Mouse (Mus musculus) testis, adult 2 months (tissue): ENCODE measurements around the gene Spryd4. TPM values are rescaled to one million over a fixed set of nuclear protein-coding genes. Genes with fewer than 3 reads are reported as not detected.
"Not testable (repeated sequence)": the region's sequence is repeated elsewhere in the genome, so short reads cannot be mapped to it uniquely, and the experiment has no call there.

Experiments
- H3K27ac ChIP-seq: fragments of 200-500 bp; 2 replicates; pipeline ENCODE4 v1.5.1; 2012; ENCODE audit warnings: low read depth, low read length; ENCODE audit not compliant: control insufficient read depth, insufficient read depth
- H3K27me3 ChIP-seq: fragments of 200-500 bp; 2 replicates; pipeline ENCODE4 v1.6.1; 2012; ENCODE audit warnings: mild to moderate bottlenecking, low read length, moderate library complexity; ENCODE audit not compliant: control insufficient read depth, insufficient read depth
- H3K36me3 ChIP-seq: fragments of 200-500 bp; 2 replicates; pipeline ENCODE4 v1.6.1; 2012; ENCODE audit warnings: mild to moderate bottlenecking, low read length; ENCODE audit not compliant: control insufficient read depth, insufficient read depth
- H3K4me1 ChIP-seq: fragments of 200-500 bp; 2 replicates; pipeline ENCODE4 v1.6.1; 2012; ENCODE audit warnings: low read length; ENCODE audit not compliant: control insufficient read depth, insufficient read depth
- H3K4me3 ChIP-seq: fragments of 200-500 bp; 2 replicates; pipeline ENCODE4 v1.5.1; 2012; ENCODE audit warnings: low read depth, mild to moderate bottlenecking, low read length, moderate library complexity, mixed read lengths; ENCODE audit not compliant: control insufficient read depth
- CTCF ChIP-seq: fragments of 200-500 bp; IDR thresholded peaks from 2 replicates; pipeline ENCODE4 v1.5.1; 2012; ENCODE audit warnings: low read depth, mild to moderate bottlenecking, inconsistent platforms, low read length, moderate library complexity; ENCODE audit not compliant: control insufficient read depth, insufficient read depth, insufficient replicate concordance
- POLR2A ChIP-seq: fragments of 200-500 bp; IDR thresholded peaks from 2 replicates; pipeline ENCODE4 v1.6.1; 2012; ENCODE audit warnings: low read depth, mild to moderate bottlenecking, inconsistent platforms, low read length, moderate library complexity; ENCODE audit not compliant: control insufficient read depth
- polyA plus RNA-seq: library from polyadenylated mRNA; depleted of rRNA; stranded (reverse); fragments of >200 nt; gene quantifications from 2 replicates; pipeline ENCODE4 v1.2.3, GENCODE M21; 2012; rRNA removed

The Spryd4 gene
- polyA plus RNA-seq, 1 experiment: 3.1 TPM

DNA sequence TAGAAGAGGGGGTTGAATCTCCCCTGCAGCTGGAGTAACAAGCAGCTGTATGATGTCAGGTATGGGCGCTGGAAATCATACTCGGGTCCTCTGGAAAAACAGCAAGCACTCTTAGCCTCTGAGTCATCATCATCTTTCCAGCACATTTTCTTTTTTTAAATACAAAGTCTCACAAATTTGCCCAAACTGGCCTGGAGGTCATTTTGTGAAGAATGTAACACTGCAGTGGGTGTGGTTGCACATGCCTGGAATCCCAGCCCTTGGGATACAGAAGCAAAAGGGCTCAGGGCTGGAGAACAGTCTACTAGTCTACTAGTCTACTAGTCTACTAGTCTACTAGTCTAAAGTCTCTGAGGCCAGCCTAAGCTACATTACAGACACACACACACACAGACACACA lies 27.3 kb downstream of the Spryd4 start:
- Histone ChIP-seq H3K4me3 (no peak overlapping the region), H3K27me3 (no peaks in the 10 kb centered on the region), H3K36me3 (no peaks in the 10 kb centered on the region), H3K4me1 (no peaks in the 10 kb centered on the region), H3K27ac (no peak overlapping the region)
- TF ChIP-seq CTCF (no peak), POLR2A (no peak)

DNA sequence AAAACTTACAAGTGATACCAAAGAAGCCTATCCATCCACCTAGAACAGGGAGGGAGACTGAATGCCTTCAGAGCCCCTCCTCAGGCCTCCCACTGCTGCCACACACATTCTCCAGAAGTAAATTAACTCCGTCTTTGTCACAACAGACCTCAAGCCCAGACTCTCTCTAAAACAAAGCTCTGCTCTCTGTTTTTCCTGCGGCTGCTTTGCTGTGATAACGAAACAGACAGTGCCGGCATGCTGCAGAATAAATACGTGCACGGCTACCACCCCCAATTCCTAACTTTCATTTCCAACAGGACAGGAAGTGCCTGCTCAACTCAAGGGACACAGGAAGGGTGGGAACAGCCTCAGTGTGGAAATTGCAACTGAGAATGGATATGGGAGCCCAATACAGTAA lies 31.6 kb downstream of the Spryd4 start, which contains the start of gene Rbms2:
Rbms2 (minus strand) TSS at position 309 of the 400 bp plus-strand sequence.
- Histone ChIP-seq H3K4me3 (peak within 1 kb of the TSS; percentile 6), H3K27me3 (no peaks in the 10 kb centered on the region), H3K36me3 (no peaks in the 10 kb centered on the region), H3K27ac (peak within 1 kb of the TSS; percentile 32), H3K4me1 (no peaks in the 10 kb centered on the region)
- TF ChIP-seq CTCF (no peak), POLR2A (no peak)

DNA sequence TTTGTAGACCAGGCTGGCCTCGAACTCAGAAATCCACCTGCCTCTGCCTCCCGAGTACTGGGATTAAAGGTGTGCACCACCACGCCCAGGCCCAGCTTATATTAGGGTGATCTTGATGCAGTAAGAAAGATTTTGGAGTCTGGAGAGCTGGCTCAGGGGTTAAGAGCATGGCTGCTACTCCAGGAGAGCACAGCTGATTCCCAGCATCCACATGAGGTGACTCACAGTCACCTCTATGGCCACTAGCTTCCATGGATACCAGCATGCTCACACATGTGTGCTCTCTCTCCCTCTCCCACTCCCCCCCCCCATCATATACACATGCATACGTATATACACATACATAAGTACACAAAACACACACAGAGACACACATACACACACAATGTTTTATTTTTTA lies 34.3 kb downstream of the Spryd4 start:
- Histone ChIP-seq H3K4me3 (no peak overlapping the region), H3K27ac (no peak overlapping the region), H3K4me1 (no peaks in the 10 kb centered on the region), H3K27me3 (no peaks in the 10 kb centered on the region), H3K36me3 (no peaks in the 10 kb centered on the region)
- TF ChIP-seq POLR2A (no peak), CTCF (no peak)

DNA sequence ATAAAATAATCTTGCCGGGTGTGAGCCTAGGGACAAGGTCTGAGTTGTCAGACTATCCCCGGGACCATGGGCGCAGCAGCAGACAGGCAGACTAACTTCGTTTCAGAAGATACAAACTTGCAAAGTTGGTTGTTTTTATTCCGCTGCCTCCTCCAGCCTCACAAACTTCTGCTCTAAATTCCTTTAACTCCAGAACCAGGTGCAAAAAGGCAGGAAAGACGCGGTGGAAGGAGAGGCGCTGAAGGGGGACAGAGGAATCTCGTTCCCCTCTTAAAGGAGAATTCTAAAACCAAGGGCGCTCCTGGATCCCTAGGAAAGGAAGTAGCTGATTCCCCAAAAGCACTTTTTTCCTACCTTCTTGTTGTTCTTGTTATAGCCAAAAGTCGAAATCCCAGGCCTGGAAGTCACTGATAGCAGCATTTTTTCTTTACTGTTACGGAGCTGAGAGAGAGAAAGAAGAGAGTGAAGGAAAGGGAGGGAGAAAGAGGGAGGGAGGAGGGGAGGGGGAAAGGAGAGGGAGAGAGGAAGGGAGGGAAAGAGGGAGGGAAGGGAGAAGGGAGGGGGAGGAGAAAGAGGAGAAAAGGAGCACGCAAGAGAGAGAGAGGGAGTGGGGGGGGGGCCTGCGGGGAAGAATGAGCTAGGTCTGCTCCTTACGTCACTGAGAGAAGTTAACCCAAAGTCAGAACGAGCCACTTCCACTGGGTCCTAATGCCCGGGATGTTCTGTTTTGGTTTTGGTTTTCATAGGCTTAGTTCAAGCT lies 35.4 kb downstream of the Spryd4 start:
- H3K4me1 ChIP-seq: no peaks in the 10 kb centered on the region
- H3K4me3 ChIP-seq: peak overlapping the region; percentile 79
- H3K36me3 ChIP-seq: no peaks in the 10 kb centered on the region
- no peaks in the 10 kb centered on the region for H3K27me3 ChIP-seq
- peak overlapping the region; percentile 77 for H3K27ac ChIP-seq
- TF ChIP-seq CTCF: no peak
- TF ChIP-seq POLR2A: no peak

GRCm38 (mm10) chr10:128175302-128175701 lies 36.3 kb downstream of the Spryd4 start:
- Histone ChIP-seq H3K27ac (no peak overlapping the region), H3K27me3 (no peaks in the 10 kb centered on the region), H3K4me1 (no peaks in the 10 kb centered on the region), H3K4me3 (peak overlapping the region; percentile 79; the same call in 1 of the 2 replicates), H3K36me3 (no peaks in the 10 kb centered on the region)
- TF ChIP-seq CTCF (no peak), POLR2A (no peak)

- H3K36me3 ChIP-seq, H3K4me1 ChIP-seq, H3K4me3 ChIP-seq, H3K27me3 ChIP-seq, H3K27ac ChIP-seq: not testable (repeated sequence)
Measured at GRCm38 (mm10) chr10:128171348-128171747, 40.3 kb downstream of the Spryd4 start.

GRCm38 (mm10) chr10:128167091-128167490 lies 44.5 kb downstream of the Spryd4 start:
- Histone ChIP-seq H3K36me3 (no peaks in the 10 kb centered on the region), H3K4me1 (no peaks in the 10 kb centered on the region), H3K27me3 (no peaks in the 10 kb centered on the region), H3K27ac (no peak overlapping the region), H3K4me3 (no peak overlapping the region)
- no peak for TF ChIP-seq CTCF
- TF ChIP-seq POLR2A: no peak

DNA sequence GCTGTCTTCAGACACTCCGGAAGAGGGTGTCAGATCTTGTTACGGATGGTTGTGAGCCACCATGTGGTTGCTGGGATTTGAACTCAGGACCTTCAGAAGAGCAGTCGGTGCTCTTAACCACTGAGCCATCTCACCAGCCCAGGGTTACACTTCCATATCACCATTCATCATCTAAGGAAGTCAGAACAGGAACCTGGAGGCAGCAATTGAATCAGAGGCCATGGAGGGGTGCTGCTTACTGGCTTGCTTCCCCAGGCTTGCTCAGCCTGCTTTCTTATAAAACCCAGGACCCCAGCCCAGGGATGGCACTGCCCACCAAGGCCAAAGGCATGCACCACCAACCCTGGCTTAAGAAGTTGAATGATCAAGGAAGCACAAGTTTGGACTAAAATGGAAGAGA lies 45.9 kb downstream of the Spryd4 start:
- not testable (repeated sequence) for H3K27me3 ChIP-seq, H3K4me3 ChIP-seq, H3K27ac ChIP-seq, H3K36me3 ChIP-seq, H3K4me1 ChIP-seq

Other genes starting within 250 kb of the Spryd4 start
- gene Hsd17b6, start 204.2 kb downstream of the Spryd4 start, polyA plus RNA-seq: not detected in 2 replicates
- gene Prim1, start 196.6 kb downstream of the Spryd4 start, polyA plus RNA-seq: 2.9 and 3.4 TPM in 2 replicates
- 229 and 234 TPM in 2 replicates for gene Naca, start 176.2 kb downstream of the Spryd4 start, polyA plus RNA-seq
- 41.6 and 42.7 TPM in 2 replicates for gene Ptges3, start 152.9 kb downstream of the Spryd4 start, polyA plus RNA-seq
- gene Atp5b, start 128.5 kb downstream of the Spryd4 start, polyA plus RNA-seq: 805 and 830 TPM in 2 replicates
- 90.5 and 100 TPM in 2 replicates for gene Baz2a, start 120.2 kb downstream of the Spryd4 start, polyA plus RNA-seq
- gene Rbms2, start 31.5 kb downstream of the Spryd4 start, polyA plus RNA-seq: 17.3 and 19.4 TPM in 2 replicates
- 3.7 and 5.3 TPM in 2 replicates for gene Gls2, start 17.4 kb downstream of the Spryd4 start, polyA plus RNA-seq
- gene Mip, start 14.0 kb upstream of the Spryd4 start, polyA plus RNA-seq: not detected in 2 replicates
- 3.4 and 4.4 TPM in 2 replicates for gene Timeless, start 20.3 kb upstream of the Spryd4 start, polyA plus RNA-seq
- 0.05 TPM in 1 of 2 replicates, not detected in the other for gene Apon, start 42.3 kb upstream of the Spryd4 start, polyA plus RNA-seq
- gene Apof, start 56.9 kb upstream of the Spryd4 start, polyA plus RNA-seq: 0.44 and 0.60 TPM in 2 replicates
- gene Stat2, start 58.8 kb upstream of the Spryd4 start, polyA plus RNA-seq: 6.0 and 6.6 TPM in 2 replicates
- gene Il23a, start 86.9 kb upstream of the Spryd4 start, polyA plus RNA-seq: 0.06 and 0.36 TPM in 2 replicates
- 21.1 and 24.6 TPM in 2 replicates for gene Pan2, start 91.5 kb upstream of the Spryd4 start, polyA plus RNA-seq
- 7.4 and 9.2 TPM in 2 replicates for gene Cnpy2, start 110.7 kb upstream of the Spryd4 start, polyA plus RNA-seq
- gene Cs, start 125.9 kb upstream of the Spryd4 start, polyA plus RNA-seq: 58.8 and 59.4 TPM in 2 replicates
- gene Coq10a, start 157.2 kb upstream of the Spryd4 start, polyA plus RNA-seq: 21.2 TPM in 2 replicates
- 6.8 and 7.0 TPM in 2 replicates for gene Ankrd52, start 165.3 kb upstream of the Spryd4 start, polyA plus RNA-seq
- gene Slc39a5, start 189.4 kb upstream of the Spryd4 start, polyA plus RNA-seq: 0.14 and 0.18 TPM in 2 replicates
- gene Nabp2, start 199.7 kb upstream of the Spryd4 start, polyA plus RNA-seq: 22.5 and 27.7 TPM in 2 replicates
- gene Rnf41, start 199.8 kb upstream of the Spryd4 start, polyA plus RNA-seq: 82.6 and 84.1 TPM in 2 replicates
- gene Smarcc2, start 247.4 kb upstream of the Spryd4 start, polyA plus RNA-seq: 138 and 141 TPM in 2 replicates